Mouse (Mus musculus): ENCODE data around the gene H2-D1. TPM values are rescaled to one million over a fixed set of nuclear protein-coding genes. Genes with fewer than 3 reads are reported as not detected.
"Not testable (repeated sequence)": the region's sequence is repeated elsewhere in the genome, so short reads cannot be mapped to it uniquely, and the experiment has no call there.

Gene H2-D1
- polyA plus RNA-seq, 1 experiment from 2014 or later: 37.7 TPM

GRCm38 (mm10) chr17:35232659-35233058, 29.9 kb upstream of the H2-D1 start:
- ATAC-seq: no peak
- no peak overlapping the region for H3K27ac ChIP-seq

GRCm38 (mm10) chr17:35233114-35233980, 29.2 kb upstream of the H2-D1 start, which contains the start of gene Atp6v1g2:
Atp6v1g2 (plus strand) TSS chr17:35233660.
- H3K4me2 ChIP-seq: peak within 1 kb of the TSS; percentile 85
- WGBS: 79% methylated on average over 18 of the region's 18 CpGs
- no peak for ATAC-seq
- no peaks in the 10 kb centered on the region for H3K9me3 ChIP-seq (replicated peaks)
- H3K4me1 ChIP-seq: peaks cover 32% of the 10 kb centered on the region
- peak within 1 kb of the TSS; percentile 86 for H3K9ac ChIP-seq
- no peaks in the 10 kb centered on the region for H3K27me3 ChIP-seq
- no peak within 1 kb of the TSS for H3K27ac ChIP-seq
- H3K36me3 ChIP-seq (ENCODE audit: poor library complexity, severe bottlenecking): peaks cover 40% of the 10 kb centered on the region
- peak within 1 kb of the TSS; percentile 58 for H3K4me3 ChIP-seq

More at GRCm38 (mm10) chr17:35232659-35233058, 29.9 kb upstream of the H2-D1 start:
- Histone ChIP-seq H3K36me3 (ENCODE audit: poor library complexity, severe bottlenecking) (peaks cover 47% of the 10 kb centered on the region), H3K4me3 (no peak overlapping the region), H3K27me3 (no peaks in the 10 kb centered on the region), H3K4me1 (peaks cover 32% of the 10 kb centered on the region), H3K4me2 (no peak overlapping the region), H3K9ac (peak overlapping the region; percentile 35; the same call in 1 of the 2 replicates), H3K9me3 (replicated peaks) (no peaks in the 10 kb centered on the region)
- 93% methylated on average over 5 of the region's 5 CpGs for WGBS

GRCm38 (mm10) chr17:35234090-35234489, 28.4 kb upstream of the H2-D1 start:
- not testable (repeated sequence) for H3K27me3 ChIP-seq; ATAC-seq; H3K27ac ChIP-seq; H3K9me3 ChIP-seq (replicated peaks)
- WGBS: 93% methylated on average over 7 of the region's 7 CpGs
- peak overlapping the region; percentile 85 for H3K4me2 ChIP-seq
- peaks cover 32% of the 10 kb centered on the region for H3K4me1 ChIP-seq
- H3K9ac ChIP-seq: 0 out of 2 replicates have a peak overlapping the region, but pooled peaks have one; percentile 86
- peaks cover 33% of the 10 kb centered on the region for H3K36me3 ChIP-seq (ENCODE audit: poor library complexity, severe bottlenecking)
- peak overlapping the region; percentile 58; the same call in 1 of the 2 replicates for H3K4me3 ChIP-seq

GRCm38 (mm10) chr17:35234903-35235302, 27.6 kb upstream of the H2-D1 start:
- Histone ChIP-seq H3K4me2 (peak overlapping the region; percentile 85), H3K36me3 (ENCODE audit: poor library complexity, severe bottlenecking) (peaks cover 25% of the 10 kb centered on the region), H3K27ac (peak overlapping the region; percentile 97), H3K9ac (peak overlapping the region; percentile 86), H3K4me1 (peaks cover 32% of the 10 kb centered on the region), H3K4me3 (peak overlapping the region; percentile 58), H3K27me3 (no peaks in the 10 kb centered on the region), H3K9me3 (replicated peaks) (no peaks in the 10 kb centered on the region)
- ATAC-seq: no peak
- WGBS: 15% methylated on average over 28 of the region's 31 CpGs

- Histone ChIP-seq H3K9me3 (replicated peaks) (no peaks in the 10 kb centered on the region), H3K27me3 (no peaks in the 10 kb centered on the region), H3K4me2 (peak within 1 kb of the TSS; percentile 85), H3K36me3 (ENCODE audit: poor library complexity, severe bottlenecking) (peaks cover 17% of the 10 kb centered on the region), H3K9ac (peak within 1 kb of the TSS; percentile 86), H3K4me3 (peak within 1 kb of the TSS; percentile 58), H3K27ac (peak within 1 kb of the TSS; percentile 97), H3K4me1 (peaks cover 40% of the 10 kb centered on the region)
- WGBS: under 1% methylated on average over 35 of the region's 35 CpGs
- ATAC-seq: peak; percentile 77
These were observed 26.7 kb upstream of the H2-D1 start, which contains the start of gene Nfkbil1 for GRCm38 (mm10) chr17:35235614-35236389. Nfkbil1 (minus strand) TSS chr17:35235792.

GRCm38 (mm10) chr17:35236390-35236746, 26.2 kb upstream of the H2-D1 start:
- WGBS: 1% methylated on average over 18 of the region's 18 CpGs
- Histone ChIP-seq H3K4me2 (peak overlapping the region; percentile 85), H3K27ac (peak overlapping the region; percentile 97), H3K4me3 (peak overlapping the region; percentile 58), H3K9me3 (replicated peaks) (no peaks in the 10 kb centered on the region), H3K36me3 (ENCODE audit: poor library complexity, severe bottlenecking) (peaks cover 12% of the 10 kb centered on the region), H3K4me1 (peaks cover 41% of the 10 kb centered on the region), H3K27me3 (no peaks in the 10 kb centered on the region), H3K9ac (peak overlapping the region; percentile 86)
- ATAC-seq: peak; percentile 84

- peak overlapping the region; percentile 85 for H3K4me2 ChIP-seq
- H3K9me3 ChIP-seq (replicated peaks): no peaks in the 10 kb centered on the region
- H3K4me1 ChIP-seq: peaks cover 37% of the 10 kb centered on the region
- ATAC-seq: no peak
- H3K4me3 ChIP-seq: peak overlapping the region; percentile 58
- H3K27ac ChIP-seq: peak overlapping the region; percentile 97
- no peaks in the 10 kb centered on the region for H3K27me3 ChIP-seq
- WGBS: 78% methylated on average over 9 of the region's 9 CpGs
- H3K9ac ChIP-seq: peak overlapping the region; percentile 86
- H3K36me3 ChIP-seq (ENCODE audit: poor library complexity, severe bottlenecking): peaks cover 11% of the 10 kb centered on the region
These were observed 25.5 kb upstream of the H2-D1 start for GRCm38 (mm10) chr17:35236996-35237395.

- H3K27ac ChIP-seq: no peak overlapping the region
- 91% methylated on average over 12 of the region's 12 CpGs for WGBS
- peaks cover 37% of the 10 kb centered on the region for H3K4me1 ChIP-seq
- peak overlapping the region; percentile 85; the same call in 1 of the 2 replicates for H3K4me2 ChIP-seq
- H3K36me3 ChIP-seq (ENCODE audit: poor library complexity, severe bottlenecking): peaks cover 11% of the 10 kb centered on the region
- no peaks in the 10 kb centered on the region for H3K27me3 ChIP-seq
- ATAC-seq: no peak
- H3K4me3 ChIP-seq: no peak overlapping the region
- H3K9me3 ChIP-seq (replicated peaks): no peaks in the 10 kb centered on the region
- H3K9ac ChIP-seq: no peak overlapping the region
These were observed 25.0 kb upstream of the H2-D1 start for GRCm38 (mm10) chr17:35237504-35237903.

GRCm38 (mm10) chr17:35239700-35240099, 22.8 kb upstream of the H2-D1 start:
- ATAC-seq: no peak
- H3K4me2 ChIP-seq: no peak overlapping the region
- no peak overlapping the region for H3K4me3 ChIP-seq
- H3K27ac ChIP-seq: no peak overlapping the region
- H3K36me3 ChIP-seq (ENCODE audit: poor library complexity, severe bottlenecking): peaks cover 18% of the 10 kb centered on the region
- peaks cover 39% of the 10 kb centered on the region for H3K4me1 ChIP-seq
- no peak overlapping the region for H3K9ac ChIP-seq
- H3K9me3 ChIP-seq (replicated peaks): no peaks in the 10 kb centered on the region
- 81% methylated on average over 5 of the region's 5 CpGs for WGBS
- H3K27me3 ChIP-seq: no peaks in the 10 kb centered on the region

GRCm38 (mm10) chr17:35240384-35241304, 21.9 kb upstream of the H2-D1 start:
- 0 out of 2 replicates have a peak, but pooled peaks have one; percentile 0 for ATAC-seq
- H3K9me3 ChIP-seq (replicated peaks): no peaks in the 10 kb centered on the region
- H3K4me2 ChIP-seq: peak overlapping the region; percentile 97
- peaks cover 27% of the 10 kb centered on the region for H3K36me3 ChIP-seq (ENCODE audit: poor library complexity, severe bottlenecking)
- peak overlapping the region; percentile 99 for H3K4me3 ChIP-seq
- peak overlapping the region; percentile 100 for H3K9ac ChIP-seq
- no peaks in the 10 kb centered on the region for H3K27me3 ChIP-seq
- 30% methylated on average over 12 of the region's 12 CpGs for WGBS
- peak overlapping the region; percentile 99 for H3K27ac ChIP-seq
- H3K4me1 ChIP-seq: peaks cover 44% of the 10 kb centered on the region
